Mouse (Mus musculus): ENCODE data around the gene Ddx10.

Gene Ddx10

GRCm38 (mm10) chr9:53247953-53248397 lies at the start of gene Ddx10:
Gene Ddx10, minus strand, starts transcription at chr9:53248053.
- peak; percentile 96 to 98 for DNase-seq (ENCODE audit: low spot score in 2 of 2)

GRCm38 (mm10) chr9:53292833-53293232 lies 45.0 kb upstream of the Ddx10 start:
- DNase-seq (ENCODE audit: low spot score in 2 of 2) = no peak

GRCm38 (mm10) chr9:53290006-53290405 lies 42.2 kb upstream of the Ddx10 start:
- DNase-seq (ENCODE audit: low spot score in 2 of 2) = no peak

GRCm38 (mm10) chr9:53286793-53287192 lies 38.9 kb upstream of the Ddx10 start:
- DNase-seq (ENCODE audit: low spot score in 2 of 2) = no peak

- no peak for DNase-seq (ENCODE audit: low spot score in 2 of 2)
Measured at GRCm38 (mm10) chr9:53278997-53279396, 31.1 kb upstream of the Ddx10 start.

GRCm38 (mm10) chr9:53276381-53276780 lies 28.5 kb upstream of the Ddx10 start:
- no peak for DNase-seq (ENCODE audit: low spot score in 2 of 2)

GRCm38 (mm10) chr9:53272714-53273113 lies 24.9 kb upstream of the Ddx10 start:
- no peak for DNase-seq (ENCODE audit: low spot score in 2 of 2)

GRCm38 (mm10) chr9:53272207-53272606 lies 24.4 kb upstream of the Ddx10 start:
- DNase-seq (ENCODE audit: low spot score in 2 of 2) = no peak

GRCm38 (mm10) chr9:53271281-53272022 lies 23.6 kb upstream of the Ddx10 start:
- DNase-seq (ENCODE audit: low spot score in 2 of 2) = no peak

- DNase-seq (ENCODE audit: low spot score in 2 of 2) = no peak
Measured at GRCm38 (mm10) chr9:53269466-53269755, 21.6 kb upstream of the Ddx10 start.

GRCm38 (mm10) chr9:53268731-53269465 lies 21.0 kb upstream of the Ddx10 start:
- DNase-seq (ENCODE audit: low spot score in 2 of 2) = no peak

- no peak for DNase-seq (ENCODE audit: low spot score in 2 of 2)
Measured at GRCm38 (mm10) chr9:53268036-53268435, 20.2 kb upstream of the Ddx10 start.

- DNase-seq (ENCODE audit: low spot score in 2 of 2) = no peak
Measured at GRCm38 (mm10) chr9:53265589-53265988, 17.7 kb upstream of the Ddx10 start.

GRCm38 (mm10) chr9:53264387-53264786 lies 16.5 kb upstream of the Ddx10 start:
- no peak for DNase-seq (ENCODE audit: low spot score in 2 of 2)

- no peak for DNase-seq (ENCODE audit: low spot score in 2 of 2)
Measured at GRCm38 (mm10) chr9:53258199-53258598, 10.3 kb upstream of the Ddx10 start.

- DNase-seq (ENCODE audit: low spot score in 2 of 2) = no peak
Measured at GRCm38 (mm10) chr9:53257772-53258171, 9.9 kb upstream of the Ddx10 start.

GRCm38 (mm10) chr9:53256690-53257305 lies 8.9 kb upstream of the Ddx10 start:
- DNase-seq (ENCODE audit: low spot score in 2 of 2) = no peak

GRCm38 (mm10) chr9:53254368-53254767 lies 6.5 kb upstream of the Ddx10 start:
- peak; percentile 38 to 60 for DNase-seq (ENCODE audit: low spot score in 2 of 2)

- no peak for DNase-seq (ENCODE audit: low spot score in 2 of 2)
Measured at GRCm38 (mm10) chr9:53247516-53247915, 337 bp downstream of the Ddx10 start.

GRCm38 (mm10) chr9:53218181-53218580 lies 29.7 kb downstream of the Ddx10 start:
- DNase-seq (ENCODE audit: low spot score in 2 of 2) = no peak

GRCm38 (mm10) chr9:53208283-53208682 lies 39.6 kb downstream of the Ddx10 start:
- no peak for DNase-seq (ENCODE audit: low spot score in 2 of 2)

GRCm38 (mm10) chr9:53174590-53174989 lies 73.3 kb downstream of the Ddx10 start:
- no peak for DNase-seq (ENCODE audit: low spot score in 2 of 2)

GRCm38 (mm10) chr9:53173258-53173657 lies 74.6 kb downstream of the Ddx10 start:
- DNase-seq (ENCODE audit: low spot score in 2 of 2) = no peak
